Mouse (Mus musculus): ENCODE data around the gene Tspan2. TPM values are rescaled to one million over a fixed set of nuclear protein-coding genes. Genes with fewer than 3 reads are reported as not detected.

The Tspan2 gene
- polyA plus RNA-seq, 1 experiment from 2014 or later, result 1.9 TPM

DNA sequence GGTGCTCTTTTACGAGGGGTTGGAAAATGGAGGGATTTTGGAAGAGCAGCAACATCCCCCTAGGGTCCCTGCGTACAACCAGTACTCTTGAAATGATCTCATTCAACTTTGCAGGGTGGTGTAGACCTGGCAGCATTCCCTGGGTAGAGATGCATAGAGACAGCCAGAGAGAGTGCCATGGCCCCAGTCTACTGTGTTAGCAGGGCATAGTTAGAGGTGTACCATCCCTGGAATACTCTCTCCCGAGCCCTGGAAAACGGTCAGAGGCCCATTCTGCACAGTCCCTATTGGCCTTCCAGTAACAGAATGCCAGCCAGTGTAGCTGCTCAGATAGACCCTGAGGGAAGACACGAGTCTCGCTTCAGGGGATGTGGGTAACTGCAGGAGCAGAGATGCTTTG lies 1.3 kb downstream of the Tspan2 start:
- Histone ChIP-seq H3K9ac (no peak overlapping the region), H3K27ac (replicated peaks) (no peak overlapping the region), H3K4me2 (peak overlapping the region; percentile 75), H3K4me1 (replicated peaks) (peaks cover 21% of the 10 kb centered on the region), H3K27me3 (peaks cover 41% of the 10 kb centered on the region), H3K9me3 (replicated peaks) (no peaks in the 10 kb centered on the region), H3K4me3 (replicated peaks) (peak overlapping the region; percentile 58), H3K36me3 (replicated peaks) (no peaks in the 10 kb centered on the region)
- ATAC-seq (ENCODE audit: insufficient read depth), result no peak
- 43% methylated on average over 6 of the region's 6 CpGs for WGBS (ENCODE audit: insufficient replicate concordance)

DNA sequence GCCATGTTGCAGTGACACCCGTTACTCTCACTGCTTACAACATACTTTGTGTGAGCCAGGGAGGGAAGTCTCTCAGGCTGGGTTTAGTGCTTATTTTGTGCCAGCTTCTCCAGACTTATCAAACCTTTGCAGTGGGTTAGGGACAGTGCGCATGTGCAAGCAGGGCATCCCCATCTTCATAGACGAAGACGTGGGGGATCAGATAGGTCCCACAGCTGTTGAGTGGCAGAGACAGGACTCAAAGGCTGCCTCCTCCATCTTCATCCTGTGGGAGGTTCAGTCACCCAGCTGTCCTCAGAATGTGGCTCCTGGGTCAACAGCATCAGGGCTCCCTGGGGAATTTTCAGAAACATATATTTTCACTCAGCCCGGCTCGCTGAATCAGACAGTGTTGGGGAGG lies 2.1 kb downstream of the Tspan2 start:
- peaks cover 41% of the 10 kb centered on the region for H3K27me3 ChIP-seq
- H3K27ac ChIP-seq (replicated peaks), result no peak overlapping the region
- no peak overlapping the region for H3K4me2 ChIP-seq
- 55% methylated on average over 6 of the region's 6 CpGs for WGBS (ENCODE audit: insufficient replicate concordance)
- H3K9ac ChIP-seq, result no peak overlapping the region
- no peak overlapping the region for H3K4me3 ChIP-seq (replicated peaks)
- H3K36me3 ChIP-seq (replicated peaks), result no peaks in the 10 kb centered on the region
- H3K9me3 ChIP-seq (replicated peaks), result no peaks in the 10 kb centered on the region
- ATAC-seq (ENCODE audit: insufficient read depth), result no peak
- H3K4me1 ChIP-seq (replicated peaks), result peaks cover 21% of the 10 kb centered on the region

DNA sequence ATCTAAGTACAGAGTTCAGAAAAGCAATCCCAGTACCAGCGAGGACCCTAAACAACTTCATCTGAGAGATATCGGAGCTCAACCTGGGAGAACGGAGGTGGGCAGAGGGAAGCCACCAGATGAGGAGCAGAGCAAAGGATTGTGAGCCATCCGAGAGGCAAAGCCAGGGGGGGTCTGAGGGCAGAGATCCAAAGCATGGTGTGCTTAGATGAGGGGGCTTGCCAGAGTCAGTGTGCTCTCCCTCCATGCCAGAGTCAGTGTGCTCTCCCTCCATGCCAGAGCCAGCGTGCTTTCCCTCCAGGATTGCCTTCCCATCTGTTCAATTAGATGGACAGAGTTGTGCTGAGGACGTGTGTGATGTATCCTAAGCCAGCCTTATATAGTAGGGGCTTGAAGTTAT lies 2.8 kb downstream of the Tspan2 start:
- H3K27me3 ChIP-seq, result peaks cover 41% of the 10 kb centered on the region
- H3K36me3 ChIP-seq (replicated peaks), result no peaks in the 10 kb centered on the region
- WGBS (ENCODE audit: insufficient replicate concordance), result 63% methylated on average over 6 of the region's 6 CpGs
- H3K4me1 ChIP-seq (replicated peaks), result peaks cover 21% of the 10 kb centered on the region
- no peak overlapping the region for H3K9ac ChIP-seq
- H3K4me3 ChIP-seq (replicated peaks), result no peak overlapping the region
- H3K9me3 ChIP-seq (replicated peaks), result no peaks in the 10 kb centered on the region
- no peak overlapping the region for H3K27ac ChIP-seq (replicated peaks)
- ATAC-seq (ENCODE audit: insufficient read depth), result no peak
- no peak overlapping the region for H3K4me2 ChIP-seq

- Histone ChIP-seq H3K4me1 (replicated peaks) (peaks cover 21% of the 10 kb centered on the region), H3K27ac (replicated peaks) (peak overlapping the region; percentile 26), H3K27me3 (peaks cover 41% of the 10 kb centered on the region), H3K9me3 (replicated peaks) (no peaks in the 10 kb centered on the region), H3K4me3 (replicated peaks) (no peak overlapping the region), H3K36me3 (replicated peaks) (no peaks in the 10 kb centered on the region), H3K4me2 (peak overlapping the region; percentile 18; the same call in 1 of the 2 replicates), H3K9ac (no peak overlapping the region)
- no peak for ATAC-seq (ENCODE audit: insufficient read depth)
- WGBS (ENCODE audit: insufficient replicate concordance), result 13% methylated on average over 10 of the region's 10 CpGs
Observed at GRCm38 (mm10) chr3:102738161-102738901, 4.0 kb downstream of the Tspan2 start.

DNA sequence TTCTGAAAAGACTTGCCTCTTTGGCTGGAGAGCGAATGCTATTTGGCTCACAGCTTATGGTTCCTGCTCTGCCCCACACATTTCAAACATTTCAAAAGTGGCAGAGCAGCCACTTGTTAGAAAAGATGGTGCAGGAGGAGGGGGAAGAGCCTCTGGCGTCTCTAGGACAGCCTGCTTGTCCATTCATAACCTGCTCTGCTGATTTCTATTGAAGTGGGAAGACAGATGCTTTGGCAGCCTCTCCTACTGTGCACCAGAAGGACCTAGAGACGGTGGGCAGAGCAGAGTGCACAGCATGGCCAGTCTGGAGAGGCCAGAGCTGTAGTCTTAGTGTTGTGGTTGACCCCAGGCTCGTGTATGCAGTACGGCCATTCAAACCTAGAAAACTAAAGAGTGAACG lies 4.6 kb downstream of the Tspan2 start:
- Histone ChIP-seq H3K27me3 (peaks cover 35% of the 10 kb centered on the region), H3K27ac (replicated peaks) (no peak overlapping the region; the same call in 1 of the 2 replicates), H3K4me1 (replicated peaks) (peaks cover 21% of the 10 kb centered on the region), H3K36me3 (replicated peaks) (no peaks in the 10 kb centered on the region), H3K4me2 (no peak overlapping the region; the same call in 1 of the 2 replicates), H3K9me3 (replicated peaks) (no peaks in the 10 kb centered on the region), H3K9ac (no peak overlapping the region), H3K4me3 (replicated peaks) (no peak overlapping the region)
- ATAC-seq (ENCODE audit: insufficient read depth), result no peak
- 49% methylated on average over 6 of the region's 6 CpGs for WGBS (ENCODE audit: insufficient replicate concordance)

DNA sequence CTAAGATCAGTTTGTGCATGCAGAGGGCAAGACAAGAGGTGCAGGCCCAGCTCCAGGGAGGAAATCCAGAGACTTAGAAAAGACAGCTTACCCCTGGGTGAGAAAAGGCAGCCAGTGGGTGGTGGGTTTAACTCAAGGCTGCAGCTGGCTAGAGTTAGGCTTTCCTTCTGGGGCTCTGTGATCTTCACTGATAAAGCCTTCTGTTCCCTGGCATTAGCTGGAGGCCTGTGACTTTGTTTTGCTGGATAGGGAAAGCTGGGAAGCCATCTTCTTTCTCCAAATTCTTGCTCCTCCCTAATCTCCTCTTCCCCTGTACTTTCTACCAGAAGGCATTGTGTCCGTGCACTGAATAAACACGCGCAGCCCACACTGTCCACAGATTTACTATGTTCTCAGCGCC lies 8.4 kb downstream of the Tspan2 start:
- WGBS (ENCODE audit: insufficient replicate concordance), result 56% methylated on average over 4 of the region's 4 CpGs
- no peak overlapping the region for H3K27ac ChIP-seq (replicated peaks)

GRCm38 (mm10) chr3:102743202-102743601 lies 8.9 kb downstream of the Tspan2 start:
- H3K27ac ChIP-seq (replicated peaks), result no peak overlapping the region
- no peak overlapping the region for H3K4me3 ChIP-seq (replicated peaks)
- no peaks in the 10 kb centered on the region for H3K9me3 ChIP-seq (replicated peaks)
- WGBS (ENCODE audit: insufficient replicate concordance), result 43% methylated on average over 4 of the region's 4 CpGs
- H3K36me3 ChIP-seq (replicated peaks), result no peaks in the 10 kb centered on the region
- no peaks in the 10 kb centered on the region for H3K27me3 ChIP-seq
- H3K4me1 ChIP-seq (replicated peaks), result 0 out of 2 replicates have a peak, but pooled peaks cover 4% of the 10 kb centered on the region
- ATAC-seq (ENCODE audit: insufficient read depth), result no peak
- H3K4me2 ChIP-seq, result no peak overlapping the region
- H3K9ac ChIP-seq, result no peak overlapping the region

More for the DNA sequence above, 8.4 kb downstream of the Tspan2 start:
- Histone ChIP-seq H3K36me3 (replicated peaks) (no peaks in the 10 kb centered on the region), H3K9ac (no peak overlapping the region), H3K9me3 (replicated peaks) (no peaks in the 10 kb centered on the region), H3K27me3 (no peaks in the 10 kb centered on the region), H3K4me2 (no peak overlapping the region), H3K4me1 (replicated peaks) (0 out of 2 replicates have a peak, but pooled peaks cover 4% of the 10 kb centered on the region), H3K4me3 (replicated peaks) (no peak overlapping the region)
- ATAC-seq (ENCODE audit: insufficient read depth), result no peak

DNA sequence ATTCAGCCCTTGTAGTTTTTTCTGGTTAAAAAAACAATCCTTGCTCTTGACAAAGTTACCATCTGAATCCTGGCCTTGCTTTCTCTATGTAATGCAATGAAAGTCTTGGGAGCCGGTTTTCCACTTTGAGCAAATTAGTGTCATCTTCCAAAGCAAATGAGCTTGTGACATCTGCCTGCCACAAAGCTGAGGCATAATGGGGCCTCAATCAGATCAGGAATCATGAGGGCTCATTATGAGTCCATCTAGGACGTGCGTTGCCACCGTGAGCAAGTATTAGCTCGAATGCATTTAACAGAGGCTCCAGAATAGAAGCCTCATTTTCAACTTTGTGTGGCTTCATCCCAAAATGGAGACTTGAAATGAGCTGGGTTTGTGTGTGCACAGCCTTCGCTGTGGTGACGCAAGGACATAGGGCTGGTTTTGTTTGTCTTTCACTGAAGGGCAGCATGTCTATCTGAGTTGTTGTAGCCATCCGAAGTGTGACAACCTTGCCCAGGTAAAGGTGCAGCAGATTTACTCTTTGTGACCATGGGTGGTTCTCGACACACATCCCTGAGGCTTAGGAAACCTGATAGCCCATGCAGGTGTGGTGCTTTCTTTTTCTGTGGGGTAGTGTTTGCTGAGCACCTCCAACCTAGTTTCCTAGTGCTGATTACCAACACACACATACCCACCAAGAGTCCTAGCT lies 9.6 kb downstream of the Tspan2 start:
- Histone ChIP-seq H3K27me3 (no peaks in the 10 kb centered on the region), H3K4me1 (replicated peaks) (0 out of 2 replicates have a peak, but pooled peaks cover 2% of the 10 kb centered on the region), H3K27ac (replicated peaks) (no peak overlapping the region), H3K9ac (no peak overlapping the region), H3K4me2 (no peak overlapping the region), H3K4me3 (replicated peaks) (no peak overlapping the region), H3K36me3 (replicated peaks) (no peaks in the 10 kb centered on the region), H3K9me3 (replicated peaks) (no peaks in the 10 kb centered on the region)
- no peak for ATAC-seq (ENCODE audit: insufficient read depth)
- 59% methylated on average over 9 of the region's 9 CpGs for WGBS (ENCODE audit: insufficient replicate concordance)

DNA sequence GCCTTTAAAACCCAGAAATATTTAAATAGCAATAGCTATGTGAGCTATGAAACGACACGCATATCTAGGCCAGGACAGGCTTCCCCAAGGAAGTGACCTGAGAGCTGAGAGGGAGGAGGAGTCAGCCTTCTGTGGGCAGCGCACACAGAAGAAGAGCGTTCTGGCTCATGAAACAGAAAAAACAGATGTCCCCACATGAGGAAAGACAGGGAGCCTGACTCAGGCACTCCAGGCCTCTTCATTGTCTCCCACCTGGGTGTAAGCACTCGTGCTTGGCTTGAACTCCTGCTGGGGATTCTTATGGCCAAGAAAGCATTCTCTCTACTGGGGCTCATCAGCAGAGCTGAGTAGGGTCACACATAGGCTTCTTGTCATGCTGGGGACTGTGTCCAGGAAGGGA lies 10.3 kb downstream of the Tspan2 start:
- Histone ChIP-seq H3K27me3 (no peaks in the 10 kb centered on the region), H3K4me2 (no peak overlapping the region), H3K36me3 (replicated peaks) (no peaks in the 10 kb centered on the region), H3K4me3 (replicated peaks) (no peak overlapping the region), H3K4me1 (replicated peaks) (no peaks in the 10 kb centered on the region), H3K27ac (replicated peaks) (no peak overlapping the region), H3K9ac (no peak overlapping the region), H3K9me3 (replicated peaks) (no peaks in the 10 kb centered on the region)
- WGBS (ENCODE audit: insufficient replicate concordance), result 19% methylated on average over 5 of the region's 5 CpGs
- no peak for ATAC-seq (ENCODE audit: insufficient read depth)

DNA sequence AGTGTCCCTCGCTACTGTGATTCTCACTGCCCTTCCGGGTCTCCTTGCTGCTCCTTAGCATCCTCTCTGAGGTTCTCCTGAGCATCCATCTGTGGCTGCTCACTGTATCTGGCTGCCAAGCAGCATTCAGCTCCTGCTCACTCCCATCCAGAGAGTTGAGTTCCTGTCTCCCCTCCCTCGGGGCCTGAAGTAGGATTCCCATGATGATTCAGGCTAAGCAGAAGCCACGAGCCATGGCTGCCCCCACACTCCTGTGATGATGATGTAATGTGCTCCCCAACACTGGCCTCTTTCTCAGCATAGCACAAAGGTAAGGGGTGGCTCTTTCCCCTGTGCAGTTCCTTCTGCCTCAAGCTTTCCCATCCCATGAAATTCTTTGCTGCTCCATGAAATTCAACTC lies 11.8 kb downstream of the Tspan2 start:
- Histone ChIP-seq H3K9me3 (replicated peaks) (no peaks in the 10 kb centered on the region), H3K4me1 (replicated peaks) (no peaks in the 10 kb centered on the region), H3K27me3 (no peaks in the 10 kb centered on the region), H3K4me3 (replicated peaks) (no peak overlapping the region), H3K27ac (replicated peaks) (no peak overlapping the region), H3K36me3 (replicated peaks) (no peaks in the 10 kb centered on the region), H3K4me2 (no peak overlapping the region), H3K9ac (no peak overlapping the region)
- ATAC-seq (ENCODE audit: insufficient read depth), result no peak
- WGBS (ENCODE audit: insufficient replicate concordance), result 60% methylated on average over 4 of the region's 4 CpGs

GRCm38 (mm10) chr3:102748038-102748437 lies 13.7 kb downstream of the Tspan2 start:
- no peaks in the 10 kb centered on the region for H3K4me1 ChIP-seq (replicated peaks)
- no peak overlapping the region for H3K4me3 ChIP-seq (replicated peaks)
- no peaks in the 10 kb centered on the region for H3K9me3 ChIP-seq (replicated peaks)
- no peak for ATAC-seq (ENCODE audit: insufficient read depth)
- 46% methylated on average over 3 of the region's 3 CpGs for WGBS (ENCODE audit: insufficient replicate concordance)
- H3K4me2 ChIP-seq, result no peak overlapping the region
- no peaks in the 10 kb centered on the region for H3K36me3 ChIP-seq (replicated peaks)
- no peak overlapping the region for H3K27ac ChIP-seq (replicated peaks)
- no peak overlapping the region for H3K9ac ChIP-seq
- H3K27me3 ChIP-seq, result no peaks in the 10 kb centered on the region

Data from liver, embryonic 15.5 days (tissue).